Mouse (Mus musculus) spleen, adult 10 weeks (tissue): ENCODE data around the gene Vrk1. TPM values are rescaled to one million over a fixed set of nuclear protein-coding genes. Genes with fewer than 3 reads are reported as not detected.

Experiments used
- polyA plus RNA-seq: library from polyadenylated mRNA; stranded (reverse); fragments of 350-450 nt; fragmentation: Illumina TruSeq; extraction: RNeasy Lipid Tissue Mini Kit (QIAGEN cat#74804); gene quantifications from one replicate; pipeline ENCODE4 v1.2.3, GENCODE M21; 2015; ENCODE audit warnings: low replicate concordance; ENCODE audit not compliant: insufficient read depth

The Vrk1 gene
- polyA plus RNA-seq: 68.3 TPM

GRCm38 (mm10) chr12:106010065-106010915 lies at the start of gene Vrk1:
Vrk1 (plus strand) TSS chr12:106010228.

Other genes starting within 250 kb of the Vrk1 start
- 262 TPM for gene Papola, start 225.5 kb upstream of the Vrk1 start, polyA plus RNA-seq